Mouse (Mus musculus) brain, embryonic 14.5 days (tissue): ENCODE data around the gene Supv3l1.

Source experiments
- CTCF ChIP-seq: fragments of 200-500 bp; IDR thresholded peaks from 2 replicates; pipeline ENCODE4 v1.5.1; 2012; ENCODE audit warnings: inconsistent platforms, mild to moderate bottlenecking, moderate library complexity, borderline replicate concordance; ENCODE audit not compliant: insufficient read depth, insufficient read length; ENCODE audit errors: extremely low read depth
- POLR2A ChIP-seq: fragments of 200-500 bp; IDR thresholded peaks from 2 replicates; pipeline ENCODE4 v1.6.1; 2012; ENCODE audit warnings: mild to moderate bottlenecking, inconsistent platforms, borderline replicate concordance; ENCODE audit not compliant: poor library complexity, insufficient read depth, insufficient read length, severe bottlenecking; ENCODE audit errors: extremely low read depth

DNA sequence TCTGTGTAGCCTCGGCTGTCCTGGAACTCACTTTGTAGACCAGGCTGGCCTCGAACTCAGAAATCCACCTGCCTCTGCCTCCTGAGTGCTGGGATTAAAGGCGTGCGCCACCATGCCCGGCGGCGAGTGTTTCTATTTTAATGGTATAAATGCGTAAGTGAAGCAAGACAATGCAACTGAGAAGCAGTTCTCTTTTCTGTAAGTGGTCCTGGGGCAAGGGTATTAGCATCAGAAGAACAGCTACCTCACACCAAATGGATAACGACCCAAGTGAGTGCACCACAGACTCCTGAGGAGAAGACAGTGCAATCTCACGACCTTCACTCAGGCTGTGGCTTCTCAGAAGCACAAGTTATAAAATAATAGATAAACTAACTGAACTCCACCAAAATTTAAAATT, 25.4 kb upstream of the Supv3l1 start:
- TF ChIP-seq POLR2A (no peak), CTCF (no peak)
